Mouse (Mus musculus): ENCODE results near the gene Thrb. TPM values are rescaled to one million over a fixed set of nuclear protein-coding genes. Genes with fewer than 3 reads are reported as not detected.

Thrb gene
- polyA plus RNA-seq, 1 experiment from 2014 or later: 1.2 TPM

- WGBS: 72% methylated on average over 1 of the region's 1 CpGs
- DNase-seq (ENCODE audit: low spot score) (no peak), ATAC-seq (no peak)
Observed at GRCm38 (mm10) chr14:17691246-17691645, 31.2 kb downstream of the Thrb start.

GRCm38 (mm10) chr14:17695526-17695925 lies 35.5 kb downstream of the Thrb start:
- H3K9ac ChIP-seq (ENCODE audit: low read length): no peak overlapping the region
- no peaks in the 10 kb centered on the region for H3K36me3 ChIP-seq (ENCODE audit: control insufficient read depth, insufficient read depth, low read length)
- no peak overlapping the region for H3K27ac ChIP-seq (ENCODE audit: low read depth, low read length)
- no peak overlapping the region for H3K4me2 ChIP-seq (ENCODE audit: low read length)
- no peaks in the 10 kb centered on the region for H3K9me3 ChIP-seq (replicated peaks; ENCODE audit: control insufficient read depth, low read length)
- no peaks in the 10 kb centered on the region for H3K4me1 ChIP-seq (ENCODE audit: control insufficient read depth, insufficient read depth, low read length)
- DNase-seq (ENCODE audit: low spot score): no peak
- no peaks in the 10 kb centered on the region for H3K27me3 ChIP-seq (replicated peaks; ENCODE audit: control insufficient read depth, insufficient read depth, low read length)
- H3K4me3 ChIP-seq (ENCODE audit: low read depth, low read length): no peak overlapping the region
- ATAC-seq: no peak
- WGBS: 79% methylated on average over 4 of the region's 4 CpGs

More at GRCm38 (mm10) chr14:17691246-17691645, 31.2 kb downstream of the Thrb start:
- Histone ChIP-seq H3K4me1 (ENCODE audit: control insufficient read depth, insufficient read depth, low read length) (no peaks in the 10 kb centered on the region), H3K27me3 (replicated peaks; ENCODE audit: control insufficient read depth, insufficient read depth, low read length) (no peaks in the 10 kb centered on the region), H3K9ac (ENCODE audit: low read length) (no peak overlapping the region), H3K9me3 (replicated peaks; ENCODE audit: control insufficient read depth, low read length) (no peaks in the 10 kb centered on the region), H3K27ac (ENCODE audit: low read depth, low read length) (no peak overlapping the region), H3K36me3 (ENCODE audit: control insufficient read depth, insufficient read depth, low read length) (no peaks in the 10 kb centered on the region), H3K4me3 (ENCODE audit: low read depth, low read length) (no peak overlapping the region), H3K4me2 (ENCODE audit: low read length) (no peak overlapping the region)

GRCm38 (mm10) chr14:17697920-17698632 lies 38.0 kb downstream of the Thrb start:
- H3K9me3 ChIP-seq (replicated peaks; ENCODE audit: control insufficient read depth, low read length): no peaks in the 10 kb centered on the region
- no peak overlapping the region for H3K27ac ChIP-seq (ENCODE audit: low read depth, low read length)
- H3K27me3 ChIP-seq (replicated peaks; ENCODE audit: control insufficient read depth, insufficient read depth, low read length): no peaks in the 10 kb centered on the region
- H3K4me1 ChIP-seq (ENCODE audit: control insufficient read depth, insufficient read depth, low read length): no peaks in the 10 kb centered on the region
- no peak overlapping the region for H3K4me3 ChIP-seq (ENCODE audit: low read depth, low read length)
- DNase-seq (ENCODE audit: low spot score) (no peak), ATAC-seq (no peak)
- no peak overlapping the region for H3K4me2 ChIP-seq (ENCODE audit: low read length)
- H3K9ac ChIP-seq (ENCODE audit: low read length): no peak overlapping the region
- 88% methylated on average over 9 of the region's 9 CpGs for WGBS
- no peaks in the 10 kb centered on the region for H3K36me3 ChIP-seq (ENCODE audit: control insufficient read depth, insufficient read depth, low read length)

- H3K9ac ChIP-seq (ENCODE audit: low read length): no peak overlapping the region
- no peaks in the 10 kb centered on the region for H3K36me3 ChIP-seq (ENCODE audit: control insufficient read depth, insufficient read depth, low read length)
- DNase-seq (ENCODE audit: low spot score): no peak
- no peak overlapping the region for H3K4me3 ChIP-seq (ENCODE audit: low read depth, low read length)
- no peak overlapping the region for H3K4me2 ChIP-seq (ENCODE audit: low read length)
- no peak for ATAC-seq
- H3K27ac ChIP-seq (ENCODE audit: low read depth, low read length): no peak overlapping the region
- no peaks in the 10 kb centered on the region for H3K4me1 ChIP-seq (ENCODE audit: control insufficient read depth, insufficient read depth, low read length)
- 88% methylated on average over 3 of the region's 3 CpGs for WGBS
- no peaks in the 10 kb centered on the region for H3K9me3 ChIP-seq (replicated peaks; ENCODE audit: control insufficient read depth, low read length)
- H3K27me3 ChIP-seq (replicated peaks; ENCODE audit: control insufficient read depth, insufficient read depth, low read length): no peaks in the 10 kb centered on the region
Observed at GRCm38 (mm10) chr14:17700228-17700627, 40.2 kb downstream of the Thrb start.

GRCm38 (mm10) chr14:17713297-17713904 lies 53.3 kb downstream of the Thrb start:
- H3K9me3 ChIP-seq (replicated peaks; ENCODE audit: control insufficient read depth, low read length): no peaks in the 10 kb centered on the region
- no peaks in the 10 kb centered on the region for H3K4me1 ChIP-seq (ENCODE audit: control insufficient read depth, insufficient read depth, low read length)
- DNase-seq (ENCODE audit: low spot score): no peak
- no peaks in the 10 kb centered on the region for H3K27me3 ChIP-seq (replicated peaks; ENCODE audit: control insufficient read depth, insufficient read depth, low read length)
- no peak overlapping the region for H3K27ac ChIP-seq (ENCODE audit: low read depth, low read length)
- H3K9ac ChIP-seq (ENCODE audit: low read length): no peak overlapping the region
- ATAC-seq: no peak
- H3K4me3 ChIP-seq (ENCODE audit: low read depth, low read length): no peak overlapping the region
- H3K36me3 ChIP-seq (ENCODE audit: control insufficient read depth, insufficient read depth, low read length): no peaks in the 10 kb centered on the region
- no peak overlapping the region for H3K4me2 ChIP-seq (ENCODE audit: low read length)
- 90% methylated on average over 7 of the region's 7 CpGs for WGBS

- Histone ChIP-seq H3K4me1 (ENCODE audit: control insufficient read depth, insufficient read depth, low read length) (no peaks in the 10 kb centered on the region; the same call in 1 of the 2 replicates), H3K27me3 (replicated peaks; ENCODE audit: control insufficient read depth, insufficient read depth, low read length) (no peaks in the 10 kb centered on the region), H3K9me3 (replicated peaks; ENCODE audit: control insufficient read depth, low read length) (no peaks in the 10 kb centered on the region), H3K4me2 (ENCODE audit: low read length) (no peak overlapping the region), H3K36me3 (ENCODE audit: control insufficient read depth, insufficient read depth, low read length) (no peaks in the 10 kb centered on the region), H3K9ac (ENCODE audit: low read length) (no peak overlapping the region), H3K27ac (ENCODE audit: low read depth, low read length) (no peak overlapping the region), H3K4me3 (ENCODE audit: low read depth, low read length) (no peak overlapping the region)
- WGBS: 81% methylated on average over 2 of the region's 2 CpGs
- DNase-seq (ENCODE audit: low spot score) (no peak), ATAC-seq (no peak)
Observed at GRCm38 (mm10) chr14:17719494-17719893, 59.4 kb downstream of the Thrb start.

- peak; percentile 82 for DNase-seq (ENCODE audit: low spot score)
- no peaks in the 10 kb centered on the region; the same call in 1 of the 2 replicates for H3K4me1 ChIP-seq (ENCODE audit: control insufficient read depth, insufficient read depth, low read length)
- no peak overlapping the region for H3K4me3 ChIP-seq (ENCODE audit: low read depth, low read length)
- no peak overlapping the region for H3K4me2 ChIP-seq (ENCODE audit: low read length)
- WGBS: 19% methylated on average over 1 of the region's 1 CpGs
- peak; percentile 95 for ATAC-seq
- H3K27ac ChIP-seq (ENCODE audit: low read depth, low read length): peak overlapping the region; percentile 36; the same call in 1 of the 2 replicates
- H3K36me3 ChIP-seq (ENCODE audit: control insufficient read depth, insufficient read depth, low read length): no peaks in the 10 kb centered on the region
- H3K9ac ChIP-seq (ENCODE audit: low read length): no peak overlapping the region
- no peaks in the 10 kb centered on the region for H3K27me3 ChIP-seq (replicated peaks; ENCODE audit: control insufficient read depth, insufficient read depth, low read length)
- H3K9me3 ChIP-seq (replicated peaks; ENCODE audit: control insufficient read depth, low read length): no peaks in the 10 kb centered on the region
Observed at GRCm38 (mm10) chr14:17722824-17723445, 62.9 kb downstream of the Thrb start.

GRCm38 (mm10) chr14:17724577-17724976 lies 64.5 kb downstream of the Thrb start:
- ATAC-seq (no peak), DNase-seq (ENCODE audit: low spot score) (no peak)
- Histone ChIP-seq H3K27me3 (replicated peaks; ENCODE audit: control insufficient read depth, insufficient read depth, low read length) (no peaks in the 10 kb centered on the region), H3K9ac (ENCODE audit: low read length) (no peak overlapping the region), H3K27ac (ENCODE audit: low read depth, low read length) (no peak overlapping the region), H3K36me3 (ENCODE audit: control insufficient read depth, insufficient read depth, low read length) (no peaks in the 10 kb centered on the region), H3K4me2 (ENCODE audit: low read length) (no peak overlapping the region), H3K4me3 (ENCODE audit: low read depth, low read length) (no peak overlapping the region), H3K4me1 (ENCODE audit: control insufficient read depth, insufficient read depth, low read length) (no peaks in the 10 kb centered on the region; the same call in 1 of the 2 replicates), H3K9me3 (replicated peaks; ENCODE audit: control insufficient read depth, low read length) (no peaks in the 10 kb centered on the region)
- WGBS: 87% methylated on average over 3 of the region's 3 CpGs

- Histone ChIP-seq H3K27me3 (replicated peaks; ENCODE audit: control insufficient read depth, insufficient read depth, low read length) (no peaks in the 10 kb centered on the region), H3K4me2 (ENCODE audit: low read length) (no peak overlapping the region), H3K27ac (ENCODE audit: low read depth, low read length) (no peak overlapping the region), H3K9me3 (replicated peaks; ENCODE audit: control insufficient read depth, low read length) (no peaks in the 10 kb centered on the region), H3K36me3 (ENCODE audit: control insufficient read depth, insufficient read depth, low read length) (no peaks in the 10 kb centered on the region), H3K4me1 (ENCODE audit: control insufficient read depth, insufficient read depth, low read length) (peaks cover 5% of the 10 kb centered on the region), H3K9ac (ENCODE audit: low read length) (no peak overlapping the region), H3K4me3 (ENCODE audit: low read depth, low read length) (no peak overlapping the region)
- DNase-seq (ENCODE audit: low spot score) (no peak), ATAC-seq (no peak)
- 53% methylated on average over 1 of the region's 1 CpGs for WGBS
Observed at GRCm38 (mm10) chr14:17726906-17727305, 66.8 kb downstream of the Thrb start.

Data from forebrain, embryonic 14.5 days (tissue).